Mouse (Mus musculus) limb, embryonic 13.5 days (tissue): Measurements from ENCODE around the gene Fars2. TPM values are rescaled to one million over a fixed set of nuclear protein-coding genes. Genes with fewer than 3 reads are reported as not detected.
A peak's percentile ranks its signal among the peaks of the same experiment; 100 is the strongest.

Experiments
- ATAC-seq: fragments of 200-750 bp; cut with Nextera tagmentation; 2 replicates; pipeline ENCODE4 v1.8.0; 2017; ENCODE audit warnings: low read depth, moderate number of reproducible peaks, moderate TSS enrichment; ENCODE audit not compliant: low FRiP score
- H3K27ac ChIP-seq: fragments of 300-500 bp; sonication (generic); 2 replicates; pipeline ENCODE4 v1.5.1; 2015; ENCODE audit warnings: inconsistent platforms, mild to moderate bottlenecking, moderate library complexity
- H3K27me3 ChIP-seq: fragments of 300-500 bp; sonication (generic); 2 replicates; pipeline ENCODE4 v1.6.1; 2015; ENCODE audit warnings: mild to moderate bottlenecking, inconsistent platforms
- H3K36me3 ChIP-seq: fragments of 300-500 bp; sonication (generic); 2 replicates; pipeline ENCODE4 v1.6.1; 2015; ENCODE audit warnings: inconsistent platforms, mild to moderate bottlenecking, moderate library complexity
- H3K4me1 ChIP-seq: fragments of 300-500 bp; sonication (generic); 2 replicates; pipeline ENCODE4 v1.6.1; 2015; ENCODE audit warnings: inconsistent platforms
- H3K4me2 ChIP-seq: fragments of 300-500 bp; sonication (generic); replicated peaks from 2 replicates; pipeline ENCODE4 v1.6.1; 2015; ENCODE audit warnings: inconsistent platforms, mild to moderate bottlenecking, moderate library complexity
- H3K4me3 ChIP-seq: fragments of 300-500 bp; sonication (generic); 2 replicates; pipeline ENCODE4 v1.5.1; 2015; ENCODE audit warnings: moderate library complexity, mild to moderate bottlenecking, inconsistent platforms
- H3K9ac ChIP-seq: fragments of 300-500 bp; sonication (generic); 2 replicates; pipeline ENCODE4 v1.6.1; 2015; ENCODE audit warnings: mild to moderate bottlenecking, inconsistent platforms
- H3K9me3 ChIP-seq: fragments of 300-500 bp; sonication (generic); 2 replicates; pipeline ENCODE4 v1.6.1; 2016; ENCODE audit warnings: inconsistent platforms
- WGBS: fragments of 180-500 bp; shearing (Covaris S2); methylation state at CpG from one replicate; pipeline ENCODE4 v1.1.7; 2015; 5-methylcytosine and 5-hydroxymethylcytosine counted together
- polyA plus RNA-seq: library from polyadenylated mRNA; unstranded; fragments of >200 nt; fragmentation: Nextera tagmentation; extraction: Ambion mirVana; gene quantifications from 2 replicates; pipeline ENCODE4 v1.2.1, GENCODE M21; 2015

Gene Fars2
- polyA plus RNA-seq, 1 experiment from 2014 or later, result 35.1 TPM

DNA sequence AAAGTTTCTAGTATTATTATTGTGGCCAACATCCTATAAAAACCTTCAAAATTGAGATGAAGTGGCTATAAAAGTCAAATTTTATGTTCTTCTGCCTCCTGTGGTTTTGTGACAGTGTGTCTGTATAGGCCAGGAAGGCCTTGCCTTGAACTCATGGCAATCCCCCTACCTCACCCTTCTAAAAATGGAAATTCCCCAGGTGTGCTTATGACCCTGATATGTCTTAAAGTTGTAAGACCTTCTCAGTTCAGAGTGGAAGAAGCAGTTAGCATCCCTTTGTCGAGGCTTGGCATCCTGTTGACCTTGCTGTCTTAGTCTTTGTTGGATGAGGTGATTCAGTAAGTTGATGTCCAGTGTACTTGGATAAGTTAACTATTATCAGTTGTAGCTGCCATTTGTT is 82.1 kb downstream of the Fars2 start:
- H3K27ac ChIP-seq, result no peak overlapping the region
- H3K27me3 ChIP-seq, result no peaks in the 10 kb centered on the region
- no peak overlapping the region for H3K4me2 ChIP-seq
- 91% methylated on average over 1 of the region's 1 CpGs for WGBS
- peaks cover 10% of the 10 kb centered on the region; the same call in 1 of the 2 replicates for H3K4me1 ChIP-seq
- H3K9ac ChIP-seq, result no peak overlapping the region
- H3K9me3 ChIP-seq, result no peaks in the 10 kb centered on the region
- H3K4me3 ChIP-seq, result no peak overlapping the region
- H3K36me3 ChIP-seq, result no peaks in the 10 kb centered on the region
- ATAC-seq, result no peak

DNA sequence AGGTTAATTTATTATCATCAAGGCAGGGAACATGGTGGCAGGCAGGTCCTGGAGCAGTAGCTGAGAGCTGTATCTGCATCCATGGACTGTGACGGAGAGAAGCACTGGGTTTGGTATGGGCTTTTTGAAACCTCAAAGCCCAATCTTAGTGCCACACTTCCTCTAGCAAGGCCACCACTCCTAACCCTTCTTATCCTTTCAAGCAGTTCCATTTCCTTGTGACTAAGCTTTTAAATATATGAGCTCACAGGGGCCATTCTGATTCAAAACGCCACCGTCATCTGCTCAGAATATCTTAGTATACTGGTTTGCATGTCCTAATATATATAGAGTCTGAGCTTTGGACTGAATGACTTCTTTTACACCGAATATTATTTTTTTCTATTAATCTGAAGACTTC is 83.2 kb downstream of the Fars2 start:
- 84% methylated on average over 4 of the region's 4 CpGs for WGBS
- H3K27ac ChIP-seq, result no peak overlapping the region

DNA sequence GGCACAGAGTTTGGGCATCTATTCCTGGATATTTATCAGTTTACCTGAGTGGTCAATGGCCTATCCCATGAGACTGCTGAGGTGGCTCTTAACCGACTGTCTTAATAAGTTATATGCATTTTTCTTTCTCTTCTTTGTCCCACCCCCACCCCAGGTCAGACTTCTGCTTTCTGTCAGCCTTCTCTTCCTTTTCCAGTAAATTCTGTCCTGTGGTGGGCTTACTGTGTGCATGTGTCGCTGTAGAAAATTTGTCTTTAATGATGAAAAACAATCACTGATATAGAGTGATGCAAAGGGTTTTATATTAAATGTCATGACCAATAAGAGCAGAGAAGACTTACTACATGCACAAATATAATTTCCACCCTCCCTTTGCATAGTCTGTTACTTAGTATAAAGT is 85.3 kb downstream of the Fars2 start:
- no peak overlapping the region for H3K9ac ChIP-seq
- H3K4me2 ChIP-seq, result no peak overlapping the region
- no peaks in the 10 kb centered on the region for H3K36me3 ChIP-seq
- WGBS, result 80% methylated on average over 2 of the region's 2 CpGs
- no peaks in the 10 kb centered on the region for H3K9me3 ChIP-seq
- H3K4me1 ChIP-seq, result peaks cover 8% of the 10 kb centered on the region; the same call in 1 of the 2 replicates
- H3K27ac ChIP-seq, result no peak overlapping the region
- H3K4me3 ChIP-seq, result no peak overlapping the region
- no peak for ATAC-seq
- H3K27me3 ChIP-seq, result no peaks in the 10 kb centered on the region

More for the DNA sequence above, 83.2 kb downstream of the Fars2 start:
- Histone ChIP-seq H3K4me3 (no peak overlapping the region), H3K27me3 (no peaks in the 10 kb centered on the region), H3K9ac (no peak overlapping the region), H3K9me3 (no peaks in the 10 kb centered on the region), H3K4me2 (no peak overlapping the region), H3K4me1 (peaks cover 10% of the 10 kb centered on the region; the same call in 1 of the 2 replicates), H3K36me3 (no peaks in the 10 kb centered on the region)
- no peak for ATAC-seq

DNA sequence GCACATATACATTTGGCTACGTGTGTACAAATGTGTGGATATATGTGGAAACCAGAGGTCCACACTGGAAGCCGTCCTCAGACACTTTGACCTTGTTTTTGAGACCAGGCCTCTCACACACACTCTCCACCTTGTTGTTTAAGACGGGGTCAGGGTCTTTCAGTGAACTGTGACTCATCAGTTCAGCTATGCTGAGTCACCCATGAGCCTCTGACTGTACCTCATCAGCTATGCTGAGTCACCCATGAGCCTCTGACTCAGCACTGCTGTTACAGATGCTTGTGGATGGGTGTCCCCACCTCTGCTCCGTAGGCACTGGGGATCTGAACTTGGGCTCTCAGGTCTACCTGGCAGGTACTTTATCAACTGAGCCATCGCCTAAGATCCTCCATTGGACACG is 85.8 kb downstream of the Fars2 start:
- Histone ChIP-seq H3K4me2 (no peak overlapping the region), H3K4me1 (0 out of 2 replicates have a peak, but pooled peaks cover 4% of the 10 kb centered on the region), H3K27me3 (no peaks in the 10 kb centered on the region), H3K36me3 (no peaks in the 10 kb centered on the region), H3K4me3 (no peak overlapping the region), H3K9ac (no peak overlapping the region), H3K9me3 (no peaks in the 10 kb centered on the region), H3K27ac (no peak overlapping the region)
- ATAC-seq, result peak; percentile 36; the same call in 1 of the 2 replicates
- WGBS, result 83% methylated on average over 6 of the region's 6 CpGs

DNA sequence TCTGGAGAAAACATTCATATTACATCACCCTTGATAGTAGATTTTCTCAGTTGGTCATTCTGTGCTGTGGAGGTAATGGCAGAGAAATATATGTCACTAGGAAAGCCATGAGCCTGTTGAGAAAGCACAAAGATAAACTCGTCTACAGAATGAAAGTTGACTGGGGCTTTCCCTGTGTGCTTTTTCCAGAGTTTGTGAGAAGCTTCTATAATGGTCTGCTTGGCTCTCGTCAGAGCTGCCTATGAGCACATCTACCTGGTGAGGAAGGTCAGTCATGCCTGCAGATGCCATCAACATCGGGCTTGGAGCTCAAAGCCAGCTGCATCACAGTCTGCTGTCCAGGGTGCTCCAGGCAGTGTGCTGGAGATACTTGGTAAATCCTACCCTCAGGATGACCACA is 87.1 kb downstream of the Fars2 start:
- Histone ChIP-seq H3K9me3 (no peaks in the 10 kb centered on the region), H3K9ac (no peak overlapping the region), H3K4me2 (no peak overlapping the region), H3K36me3 (no peaks in the 10 kb centered on the region), H3K4me1 (no peaks in the 10 kb centered on the region), H3K4me3 (no peak overlapping the region), H3K27ac (no peak overlapping the region), H3K27me3 (no peaks in the 10 kb centered on the region)
- 76% methylated on average over 3 of the region's 3 CpGs for WGBS
- no peak for ATAC-seq

DNA sequence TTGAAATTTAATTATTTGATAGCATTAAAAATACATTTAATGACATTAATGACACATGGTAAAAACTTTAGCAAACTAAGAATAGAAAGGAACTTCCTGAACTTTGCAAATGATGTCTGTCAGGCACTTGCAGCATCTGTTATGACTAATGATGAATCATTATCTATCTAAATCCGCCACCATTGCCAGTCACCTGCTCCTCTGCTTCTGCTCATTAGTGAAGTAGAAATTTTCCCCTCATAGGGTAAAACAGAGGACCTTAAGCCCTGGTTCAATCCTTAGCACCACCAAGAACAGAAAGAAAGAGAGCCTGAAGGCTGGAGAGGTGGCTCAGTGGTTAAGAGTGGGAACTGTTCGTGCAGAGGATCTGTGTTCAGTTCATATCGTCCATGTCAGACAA is 93.8 kb downstream of the Fars2 start:
- H3K4me2 ChIP-seq, result no peak overlapping the region
- ATAC-seq, result no peak
- H3K36me3 ChIP-seq, result no peaks in the 10 kb centered on the region
- 92% methylated on average over 3 of the region's 3 CpGs for WGBS
- H3K9me3 ChIP-seq, result no peaks in the 10 kb centered on the region
- no peak overlapping the region for H3K27ac ChIP-seq
- no peaks in the 10 kb centered on the region for H3K4me1 ChIP-seq
- H3K4me3 ChIP-seq, result no peak overlapping the region
- no peak overlapping the region for H3K9ac ChIP-seq
- no peaks in the 10 kb centered on the region for H3K27me3 ChIP-seq

DNA sequence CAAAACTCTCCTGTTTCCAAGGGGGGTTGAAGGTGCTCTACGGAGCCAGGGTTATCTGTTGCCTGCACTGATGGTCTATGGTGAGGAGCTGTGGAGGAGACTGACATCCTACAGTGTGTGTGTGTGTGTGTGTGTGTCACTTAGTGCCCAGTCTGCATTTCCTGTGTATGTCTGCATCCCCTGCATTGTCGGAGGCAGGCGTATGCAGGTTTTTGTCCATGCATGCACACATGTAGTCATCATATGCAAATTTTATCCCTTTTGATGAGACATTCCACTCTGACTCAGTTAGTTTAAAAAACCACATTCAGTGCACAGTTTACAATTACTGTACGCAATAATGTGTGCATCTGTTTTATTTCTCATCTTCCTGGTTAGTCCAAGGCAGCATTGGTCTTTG is 96.8 kb downstream of the Fars2 start:
- no peak overlapping the region for H3K27ac ChIP-seq
- no peaks in the 10 kb centered on the region for H3K9me3 ChIP-seq
- ATAC-seq, result no peak
- H3K9ac ChIP-seq, result no peak overlapping the region
- no peaks in the 10 kb centered on the region for H3K4me1 ChIP-seq
- H3K4me3 ChIP-seq, result no peak overlapping the region
- H3K27me3 ChIP-seq, result no peaks in the 10 kb centered on the region
- H3K36me3 ChIP-seq, result no peaks in the 10 kb centered on the region
- no peak overlapping the region for H3K4me2 ChIP-seq
- WGBS, result 86% methylated on average over 4 of the region's 4 CpGs

DNA sequence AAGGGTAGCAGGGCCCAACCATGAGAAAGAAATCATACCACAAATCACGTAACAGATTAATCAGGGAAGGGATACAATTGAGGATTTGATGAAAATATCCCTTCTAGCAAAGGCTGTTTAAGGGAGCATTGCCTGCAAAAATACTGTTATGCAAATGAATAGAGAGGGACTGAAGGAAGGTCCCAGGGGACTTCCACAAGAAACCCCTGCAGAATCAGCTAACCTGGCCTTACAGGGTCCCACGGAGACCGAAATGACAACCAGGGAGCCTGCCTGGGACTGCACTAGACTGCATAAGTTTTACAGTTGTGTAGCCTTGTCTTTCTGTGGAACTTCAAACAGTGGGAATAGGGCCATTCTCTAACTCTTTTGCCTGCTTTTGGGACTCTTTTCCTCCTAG is 98.8 kb downstream of the Fars2 start:
- no peaks in the 10 kb centered on the region for H3K36me3 ChIP-seq
- no peak for ATAC-seq
- no peak overlapping the region for H3K4me3 ChIP-seq
- H3K27ac ChIP-seq, result no peak overlapping the region
- H3K4me1 ChIP-seq, result no peaks in the 10 kb centered on the region
- no peak overlapping the region for H3K9ac ChIP-seq
- H3K27me3 ChIP-seq, result no peaks in the 10 kb centered on the region
- WGBS, result 90% methylated on average over 3 of the region's 3 CpGs
- H3K4me2 ChIP-seq, result no peak overlapping the region
- no peaks in the 10 kb centered on the region for H3K9me3 ChIP-seq

DNA sequence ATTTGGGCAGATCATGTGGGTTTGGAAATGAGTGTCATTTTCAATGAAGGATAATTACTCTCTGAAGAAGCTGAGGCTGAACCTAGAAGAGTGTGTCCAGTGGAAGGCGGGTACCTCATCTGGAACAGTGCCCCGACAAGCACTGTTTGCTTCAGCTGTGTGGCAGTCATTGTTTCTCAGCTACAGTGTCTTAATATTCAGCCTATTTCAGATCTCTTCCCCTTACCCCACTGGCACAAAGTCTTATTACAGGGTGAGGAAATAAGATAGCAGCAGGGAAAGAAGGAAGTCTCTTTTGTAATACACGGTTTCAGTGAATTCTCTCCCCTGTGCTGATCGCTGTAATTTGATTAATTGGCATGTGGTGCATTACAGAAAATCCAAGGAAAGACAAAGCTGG is 101.1 kb downstream of the Fars2 start:
- ATAC-seq, result no peak

DNA sequence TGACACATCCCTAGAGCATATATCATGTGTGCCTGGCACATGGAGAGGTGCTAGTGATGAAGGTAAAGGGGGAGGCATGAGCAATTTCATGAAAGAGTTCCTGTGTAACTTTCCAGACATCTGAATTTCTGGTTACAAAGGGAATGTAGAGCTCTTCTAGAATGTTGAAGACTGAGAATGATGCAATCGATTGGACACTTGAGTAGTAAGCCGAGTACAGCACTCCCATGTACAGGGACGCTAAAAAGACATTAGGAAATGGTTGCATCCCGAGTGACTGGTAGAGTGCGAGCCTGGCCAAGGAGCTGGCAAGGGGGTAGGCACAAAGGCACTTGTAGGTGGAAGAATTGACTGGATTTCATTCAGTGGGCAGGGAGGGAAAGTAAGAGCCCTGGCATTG is 102.3 kb downstream of the Fars2 start:
- no peaks in the 10 kb centered on the region for H3K9me3 ChIP-seq
- ATAC-seq, result no peak
- 89% methylated on average over 5 of the region's 5 CpGs for whole genome bisulfite sequencing
- H3K36me3 ChIP-seq, result no peaks in the 10 kb centered on the region
- H3K4me2 ChIP-seq, result no peak overlapping the region
- no peaks in the 10 kb centered on the region for H3K27me3 ChIP-seq
- no peak overlapping the region for H3K27ac ChIP-seq
- no peak overlapping the region for H3K4me3 ChIP-seq
- H3K9ac ChIP-seq, result no peak overlapping the region
- H3K4me1 ChIP-seq, result no peaks in the 10 kb centered on the region

More for the DNA sequence above, 101.1 kb downstream of the Fars2 start:
- no peaks in the 10 kb centered on the region for H3K4me1 ChIP-seq
- H3K9ac ChIP-seq, result no peak overlapping the region
- 81% methylated on average over 4 of the region's 4 CpGs for WGBS
- no peaks in the 10 kb centered on the region for H3K27me3 ChIP-seq
- H3K4me2 ChIP-seq, result no peak overlapping the region
- H3K9me3 ChIP-seq, result no peaks in the 10 kb centered on the region
- H3K27ac ChIP-seq, result no peak overlapping the region
- no peaks in the 10 kb centered on the region for H3K36me3 ChIP-seq
- H3K4me3 ChIP-seq, result no peak overlapping the region

DNA sequence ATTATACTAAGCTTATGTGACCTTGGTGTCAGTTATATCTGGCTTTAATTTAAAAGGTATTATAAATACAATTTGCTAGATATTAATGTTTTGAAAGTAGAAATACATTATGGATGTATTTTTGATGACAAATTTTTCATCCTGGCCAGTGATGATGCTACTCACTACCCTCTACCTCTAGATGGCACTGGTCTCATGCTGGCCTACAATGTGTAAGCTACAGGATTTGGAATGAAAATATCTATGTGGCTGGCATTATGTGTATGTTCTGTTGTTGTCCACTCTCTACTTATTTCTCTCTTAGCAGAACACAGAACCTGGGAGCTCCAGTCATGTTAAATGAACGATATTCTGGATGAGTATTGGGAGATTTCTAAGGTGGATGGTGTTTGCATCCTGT is 104.7 kb downstream of the Fars2 start:
- Histone ChIP-seq H3K4me1 (no peaks in the 10 kb centered on the region), H3K4me2 (no peak overlapping the region), H3K4me3 (no peak overlapping the region), H3K36me3 (no peaks in the 10 kb centered on the region), H3K27ac (no peak overlapping the region), H3K27me3 (no peaks in the 10 kb centered on the region), H3K9ac (no peak overlapping the region), H3K9me3 (no peaks in the 10 kb centered on the region)
- 87% methylated on average over 1 of the region's 1 CpGs for WGBS
- ATAC-seq, result no peak

DNA sequence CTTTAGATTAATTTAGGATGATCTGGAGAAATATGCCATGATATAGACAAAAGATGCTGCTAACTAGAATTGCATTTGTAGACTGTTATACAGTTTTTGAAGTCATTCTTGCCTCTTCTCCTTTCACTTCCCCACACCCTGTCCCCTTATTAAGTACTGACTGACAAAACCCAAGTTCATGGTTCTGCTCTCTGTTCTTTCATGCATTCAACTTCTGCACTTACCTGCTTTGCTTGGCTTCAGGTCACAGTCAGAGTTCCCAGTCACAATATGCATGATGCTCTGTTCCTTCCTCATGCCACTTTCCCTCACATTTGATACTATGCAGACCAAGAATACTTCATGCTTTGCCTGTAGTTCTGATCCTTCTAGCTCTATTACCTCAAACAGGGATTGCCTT is 105.5 kb downstream of the Fars2 start:
- H3K4me1 ChIP-seq, result no peaks in the 10 kb centered on the region
- H3K4me3 ChIP-seq, result no peak overlapping the region
- no peak overlapping the region for H3K4me2 ChIP-seq
- H3K9ac ChIP-seq, result no peak overlapping the region
- no peak for ATAC-seq
- H3K27ac ChIP-seq, result no peak overlapping the region
- H3K36me3 ChIP-seq, result no peaks in the 10 kb centered on the region
- no peaks in the 10 kb centered on the region for H3K9me3 ChIP-seq
- H3K27me3 ChIP-seq, result no peaks in the 10 kb centered on the region

DNA sequence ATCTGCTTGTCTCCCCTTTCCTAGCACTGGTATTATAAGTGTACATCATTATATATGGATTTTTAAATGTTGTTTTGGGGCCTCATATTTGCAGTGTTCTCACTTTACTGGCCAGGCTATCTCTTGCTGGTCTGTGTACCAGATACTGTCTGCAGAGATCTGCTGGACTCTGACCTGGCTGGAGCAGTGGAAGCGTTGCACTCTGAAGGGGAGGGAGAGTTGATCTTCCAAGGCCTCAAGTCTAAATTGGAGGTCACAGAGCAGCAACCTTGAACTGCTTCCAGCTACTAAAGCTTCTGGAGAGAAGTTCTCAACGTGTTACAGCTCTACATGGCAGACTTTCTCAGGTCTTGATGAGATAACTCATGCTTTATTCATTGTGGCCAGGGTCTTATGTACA is 107.2 kb downstream of the Fars2 start:
- Histone ChIP-seq H3K27ac (no peak overlapping the region), H3K9ac (no peak overlapping the region), H3K4me2 (no peak overlapping the region), H3K36me3 (no peaks in the 10 kb centered on the region), H3K4me1 (no peaks in the 10 kb centered on the region), H3K4me3 (no peak overlapping the region), H3K27me3 (no peaks in the 10 kb centered on the region), H3K9me3 (no peaks in the 10 kb centered on the region)
- 76% methylated on average over 2 of the region's 2 CpGs for WGBS
- ATAC-seq, result no peak
